Mouse (Mus musculus): ENCODE data around the gene Camta1. TPM values are rescaled to one million over a fixed set of nuclear protein-coding genes. Genes with fewer than 3 reads are reported as not detected.

Camta1 gene
- polyA plus RNA-seq, 1 experiment from 2014 or later: 123 TPM

- no peak for DNase-seq (ENCODE audit: low spot score)
- 91% methylated on average over 7 of the region's 7 CpGs for WGBS
- H3K36me3 ChIP-seq (ENCODE audit: control insufficient read depth, insufficient read depth, low read length): peaks cover 98% of the 10 kb centered on the region
These were observed 790.7 kb downstream of the Camta1 start for GRCm38 (mm10) chr4:151070962-151071361.

GRCm38 (mm10) chr4:151068751-151069150, 792.9 kb downstream of the Camta1 start:
- H3K36me3 ChIP-seq (ENCODE audit: control insufficient read depth, insufficient read depth, low read length): peaks cover 93% of the 10 kb centered on the region
- H3K4me2 ChIP-seq (ENCODE audit: low read length): no peak overlapping the region
- H3K4me1 ChIP-seq (ENCODE audit: control insufficient read depth, insufficient read depth, low read length): no peaks in the 10 kb centered on the region
- no peak overlapping the region for H3K27ac ChIP-seq (ENCODE audit: low read depth, low read length)
- H3K27me3 ChIP-seq (replicated peaks; ENCODE audit: control insufficient read depth, insufficient read depth, low read length): no peaks in the 10 kb centered on the region
- ATAC-seq: no peak
- no peaks in the 10 kb centered on the region for H3K9me3 ChIP-seq (replicated peaks; ENCODE audit: control insufficient read depth, low read length)
- H3K4me3 ChIP-seq (ENCODE audit: low read depth, low read length): no peak overlapping the region
- 77% methylated on average over 4 of the region's 4 CpGs for WGBS
- no peak for DNase-seq (ENCODE audit: low spot score)
- no peak overlapping the region for H3K9ac ChIP-seq (ENCODE audit: low read length)

More at GRCm38 (mm10) chr4:151070962-151071361, 790.7 kb downstream of the Camta1 start:
- no peak for ATAC-seq
- H3K9me3 ChIP-seq (replicated peaks; ENCODE audit: control insufficient read depth, low read length): no peaks in the 10 kb centered on the region
- no peak overlapping the region for H3K4me3 ChIP-seq (ENCODE audit: low read depth, low read length)
- no peaks in the 10 kb centered on the region for H3K4me1 ChIP-seq (ENCODE audit: control insufficient read depth, insufficient read depth, low read length)
- no peaks in the 10 kb centered on the region for H3K27me3 ChIP-seq (replicated peaks; ENCODE audit: control insufficient read depth, insufficient read depth, low read length)
- H3K27ac ChIP-seq (ENCODE audit: low read depth, low read length): no peak overlapping the region
- H3K4me2 ChIP-seq (ENCODE audit: low read length): no peak overlapping the region
- no peak overlapping the region for H3K9ac ChIP-seq (ENCODE audit: low read length)

GRCm38 (mm10) chr4:151059566-151059965, 802.1 kb downstream of the Camta1 start:
- 92% methylated on average over 4 of the region's 4 CpGs for WGBS
- no peaks in the 10 kb centered on the region for H3K9me3 ChIP-seq (replicated peaks; ENCODE audit: control insufficient read depth, low read length)
- no peak overlapping the region for H3K4me3 ChIP-seq (ENCODE audit: low read depth, low read length)
- DNase-seq (ENCODE audit: low spot score): no peak
- H3K27me3 ChIP-seq (replicated peaks; ENCODE audit: control insufficient read depth, insufficient read depth, low read length): no peaks in the 10 kb centered on the region
- H3K27ac ChIP-seq (ENCODE audit: low read depth, low read length): no peak overlapping the region
- H3K4me1 ChIP-seq (ENCODE audit: control insufficient read depth, insufficient read depth, low read length): peaks cover 7% of the 10 kb centered on the region; the same call in 1 of the 2 replicates
- no peak overlapping the region for H3K4me2 ChIP-seq (ENCODE audit: low read length)
- ATAC-seq: no peak
- H3K36me3 ChIP-seq (ENCODE audit: control insufficient read depth, insufficient read depth, low read length): peaks cover 36% of the 10 kb centered on the region
- no peak overlapping the region for H3K9ac ChIP-seq (ENCODE audit: low read length)

DNA sequence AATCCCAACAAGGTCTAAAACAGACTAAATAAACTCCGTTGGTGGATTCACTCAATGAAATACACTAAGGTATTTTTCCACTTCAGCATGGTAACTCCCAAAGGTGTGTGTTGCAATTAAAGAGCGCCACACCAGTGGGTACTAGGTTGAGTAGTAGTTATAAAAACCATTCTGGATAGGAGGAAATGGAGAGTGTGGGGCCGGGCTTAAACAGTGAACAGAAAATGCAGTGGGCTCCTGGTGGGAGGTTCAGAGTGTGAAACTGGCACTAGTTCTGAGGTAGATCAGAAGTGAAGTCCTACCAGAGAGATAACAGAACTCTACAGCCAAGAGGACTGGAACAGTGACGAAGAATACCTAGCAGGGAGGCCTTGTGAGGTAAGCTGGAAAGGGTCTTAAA, 803.0 kb downstream of the Camta1 start:
- Histone ChIP-seq H3K9me3 (replicated peaks; ENCODE audit: control insufficient read depth, low read length) (no peaks in the 10 kb centered on the region), H3K4me2 (ENCODE audit: low read length) (peak overlapping the region; percentile 47), H3K4me1 (ENCODE audit: control insufficient read depth, insufficient read depth, low read length) (peaks cover 7% of the 10 kb centered on the region; the same call in 1 of the 2 replicates), H3K27me3 (replicated peaks; ENCODE audit: control insufficient read depth, insufficient read depth, low read length) (no peaks in the 10 kb centered on the region), H3K9ac (ENCODE audit: low read length) (peak overlapping the region; percentile 42; the same call in 1 of the 2 replicates), H3K27ac (ENCODE audit: low read depth, low read length) (no peak overlapping the region), H3K36me3 (ENCODE audit: control insufficient read depth, insufficient read depth, low read length) (peaks cover 33% of the 10 kb centered on the region), H3K4me3 (ENCODE audit: low read depth, low read length) (no peak overlapping the region)
- no peak for ATAC-seq
- no peak for DNase-seq (ENCODE audit: low spot score)
- WGBS: 83% methylated on average over 4 of the region's 4 CpGs

- under 1% methylated on average over 103 of the region's 114 CpGs for WGBS
- Histone ChIP-seq H3K9ac (ENCODE audit: low read length) (peak within 1 kb of the TSS; percentile 88), H3K4me1 (ENCODE audit: control insufficient read depth, insufficient read depth, low read length) (peaks cover 7% of the 10 kb centered on the region; the same call in 1 of the 2 replicates), H3K4me2 (ENCODE audit: low read length) (peak within 1 kb of the TSS; percentile 77), H3K9me3 (replicated peaks; ENCODE audit: control insufficient read depth, low read length) (no peaks in the 10 kb centered on the region), H3K4me3 (ENCODE audit: low read depth, low read length) (peak within 1 kb of the TSS; percentile 79), H3K27ac (ENCODE audit: low read depth, low read length) (peak within 1 kb of the TSS; percentile 91), H3K36me3 (ENCODE audit: control insufficient read depth, insufficient read depth, low read length) (peaks cover 34% of the 10 kb centered on the region), H3K27me3 (replicated peaks; ENCODE audit: control insufficient read depth, insufficient read depth, low read length) (no peaks in the 10 kb centered on the region)
- ATAC-seq (peak; percentile 99), DNase-seq (ENCODE audit: low spot score) (peak; percentile 99)
These were observed 804.0 kb downstream of the Camta1 start, which contains the start of gene Vamp3 for GRCm38 (mm10) chr4:151057347-151058321. Gene Vamp3, minus strand, starts transcription at chr4:151057963.

GRCm38 (mm10) chr4:151051162-151051561, 810.5 kb downstream of the Camta1 start:
- peaks cover 71% of the 10 kb centered on the region for H3K36me3 ChIP-seq (ENCODE audit: control insufficient read depth, insufficient read depth, low read length)
- H3K9me3 ChIP-seq (replicated peaks; ENCODE audit: control insufficient read depth, low read length): no peaks in the 10 kb centered on the region
- H3K4me3 ChIP-seq (ENCODE audit: low read depth, low read length): no peak overlapping the region
- DNase-seq (ENCODE audit: low spot score) (no peak), ATAC-seq (no peak)
- 90% methylated on average over 1 of the region's 1 CpGs for WGBS
- H3K27me3 ChIP-seq (replicated peaks; ENCODE audit: control insufficient read depth, insufficient read depth, low read length): no peaks in the 10 kb centered on the region
- 0 out of 2 replicates have a peak, but pooled peaks cover 2% of the 10 kb centered on the region for H3K4me1 ChIP-seq (ENCODE audit: control insufficient read depth, insufficient read depth, low read length)
- no peak overlapping the region for H3K27ac ChIP-seq (ENCODE audit: low read depth, low read length)
- H3K4me2 ChIP-seq (ENCODE audit: low read length): no peak overlapping the region
- H3K9ac ChIP-seq (ENCODE audit: low read length): no peak overlapping the region

DNA sequence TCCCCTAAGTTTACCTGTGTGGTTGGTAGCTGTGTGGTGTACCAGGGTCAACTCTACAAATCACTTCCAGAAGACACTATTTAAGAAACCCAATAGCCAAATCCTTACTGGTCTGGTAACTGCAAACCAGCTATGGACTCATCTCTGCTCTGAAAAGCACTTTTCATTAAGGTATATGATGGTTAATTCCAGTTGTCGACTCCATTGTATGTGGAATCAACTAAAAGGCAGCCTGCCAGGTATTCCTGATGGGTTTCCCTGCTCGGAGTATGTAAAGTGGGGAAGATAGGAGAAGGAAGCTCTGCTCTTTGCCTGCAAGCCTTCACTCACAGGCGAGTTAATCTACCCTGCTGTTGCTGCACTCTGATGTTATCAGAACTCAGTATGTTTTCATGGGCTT, 815.2 kb downstream of the Camta1 start:
- H3K27me3 ChIP-seq (replicated peaks; ENCODE audit: control insufficient read depth, insufficient read depth, low read length): 0 out of 2 replicates have a peak, but pooled peaks cover 2% of the 10 kb centered on the region
- no peak for ATAC-seq

DNA sequence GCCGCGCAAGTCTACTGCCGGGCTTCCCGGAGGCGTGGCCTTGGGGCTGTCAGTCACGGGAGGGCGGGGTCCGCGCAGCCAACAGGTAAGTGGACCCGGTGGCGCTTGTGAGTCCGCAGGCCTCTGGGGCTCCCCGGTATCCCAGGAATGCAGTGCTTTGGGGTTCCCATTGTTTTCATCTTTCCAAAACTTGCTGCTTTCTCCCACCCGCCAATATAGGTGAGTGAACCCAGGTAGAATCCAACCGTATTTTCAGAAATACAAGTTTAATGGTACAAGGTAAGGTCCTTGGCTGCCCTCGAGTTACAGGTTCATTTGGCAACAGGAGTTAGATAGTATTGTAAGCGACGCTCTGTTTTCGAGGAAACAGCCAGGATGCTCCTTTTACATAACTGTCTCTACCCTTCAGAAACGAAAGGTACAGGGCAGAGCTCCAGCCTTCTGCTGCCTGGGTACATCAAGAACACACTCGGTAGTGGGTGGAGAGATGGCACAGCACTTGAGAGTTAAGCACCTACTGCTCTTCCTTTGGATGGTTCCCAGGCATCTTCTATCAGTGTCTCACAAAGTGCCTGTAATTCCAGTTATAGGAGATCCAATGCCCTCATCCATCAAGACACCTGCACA, 816.6 kb downstream of the Camta1 start:
- Histone ChIP-seq H3K9ac (ENCODE audit: low read length) (peak overlapping the region; percentile 61; the same call in 1 of the 2 replicates), H3K4me3 (ENCODE audit: low read depth, low read length) (peak overlapping the region; percentile 53), H3K9me3 (replicated peaks; ENCODE audit: control insufficient read depth, low read length) (no peaks in the 10 kb centered on the region), H3K4me1 (ENCODE audit: control insufficient read depth, insufficient read depth, low read length) (peaks cover 6% of the 10 kb centered on the region; the same call in 1 of the 2 replicates), H3K4me2 (ENCODE audit: low read length) (peak overlapping the region; percentile 98), H3K27ac (ENCODE audit: low read depth, low read length) (no peak overlapping the region), H3K27me3 (replicated peaks; ENCODE audit: control insufficient read depth, insufficient read depth, low read length) (0 out of 2 replicates have a peak, but pooled peaks cover 2% of the 10 kb centered on the region), H3K36me3 (ENCODE audit: control insufficient read depth, insufficient read depth, low read length) (peaks cover 31% of the 10 kb centered on the region)
- ATAC-seq (no peak; the same call in 1 of the 2 replicates), DNase-seq (ENCODE audit: low spot score) (no peak)
- 5% methylated on average over 21 of the region's 21 CpGs for WGBS

More for the DNA sequence above, 815.2 kb downstream of the Camta1 start:
- Histone ChIP-seq H3K9me3 (replicated peaks; ENCODE audit: control insufficient read depth, low read length) (no peaks in the 10 kb centered on the region), H3K4me2 (ENCODE audit: low read length) (no peak overlapping the region), H3K4me3 (ENCODE audit: low read depth, low read length) (no peak overlapping the region), H3K27ac (ENCODE audit: low read depth, low read length) (no peak overlapping the region), H3K9ac (ENCODE audit: low read length) (no peak overlapping the region), H3K4me1 (ENCODE audit: control insufficient read depth, insufficient read depth, low read length) (peaks cover 6% of the 10 kb centered on the region; the same call in 1 of the 2 replicates), H3K36me3 (ENCODE audit: control insufficient read depth, insufficient read depth, low read length) (peaks cover 43% of the 10 kb centered on the region)
- DNase-seq (ENCODE audit: low spot score): no peak
- 88% methylated on average over 3 of the region's 3 CpGs for WGBS
